Mouse (Mus musculus) myocyte (in vitro differentiated cells): ENCODE data around the gene Prkca. TPM values are rescaled to one million over a fixed set of nuclear protein-coding genes. Genes with fewer than 3 reads are reported as not detected.
A peak's percentile ranks its signal among the peaks of the same experiment; 100 is the strongest.

Experiments
- H3K27me3 ChIP-seq: one replicate; pipeline ENCODE4 v1.6.1; 2011; ENCODE audit not compliant: control insufficient read depth, insufficient read depth, insufficient read length
- H3K36me3 ChIP-seq: one replicate; pipeline ENCODE4 v1.6.1; 2011; ENCODE audit not compliant: control insufficient read depth, insufficient read depth
- H3K4me2 ChIP-seq: one replicate; pipeline ENCODE4 v1.6.1; 2011; ENCODE audit warnings: low read depth, control low read depth
- H3K4me3 ChIP-seq: one replicate; pipeline ENCODE4 v1.5.1; 2011; ENCODE audit warnings: mild to moderate bottlenecking, control low read depth, moderate library complexity
- H3K79me2 ChIP-seq: one replicate; pipeline ENCODE4 v1.6.1; 2011; ENCODE audit not compliant: control insufficient read depth, insufficient read depth
- H3ac ChIP-seq: one replicate; pipeline ENCODE4 v1.6.1; 2011; ENCODE audit not compliant: control insufficient read depth, insufficient read length
- CEBPB ChIP-seq: IDR thresholded peaks from 2 replicates; pipeline ENCODE4 v1.6.1; 2011; ENCODE audit warnings: mild to moderate bottlenecking, moderate library complexity; ENCODE audit not compliant: poor library complexity, insufficient read depth, severe bottlenecking
- E2F4 ChIP-seq: IDR thresholded peaks from one replicate; pipeline ENCODE4 v1.6.1; 2011; ENCODE audit warnings: mild to moderate bottlenecking, control low read depth, moderate library complexity; ENCODE audit not compliant: insufficient read depth
- MAX ChIP-seq: IDR thresholded peaks from one replicate; pipeline ENCODE4 v1.6.1; 2011; ENCODE audit warnings: low read depth, mild to moderate bottlenecking, control low read depth
- MYOD1 ChIP-seq, 3 experiments: IDR thresholded peaks; one replicate each; pipeline ENCODE4 v1.6.1; 2011; ENCODE audit warnings: control low read depth in 2 of 3, low read depth in 2 of 3, mild to moderate bottlenecking in 2 of 3, moderate library complexity in 1 of 3; ENCODE audit not compliant: insufficient read length in 2 of 3, control insufficient read depth in 1 of 3
- MYOG ChIP-seq, 3 experiments: IDR thresholded peaks; one replicate each; pipeline ENCODE4 v1.6.1; 2011; ENCODE audit warnings: control low read depth in 2 of 3, low read depth in 2 of 3, mild to moderate bottlenecking in 2 of 3; ENCODE audit not compliant: insufficient read length in 2 of 3, control insufficient read depth in 1 of 3, insufficient read depth in 1 of 3
- POLR2A ChIP-seq: IDR thresholded peaks from one replicate; pipeline ENCODE4 v1.6.1; 2011; ENCODE audit warnings: low read depth, mild to moderate bottlenecking, control low read depth, moderate library complexity; ENCODE audit not compliant: insufficient read length
- POLR2AphosphoS2 ChIP-seq: IDR thresholded peaks from one replicate; pipeline ENCODE4 v1.6.1; 2011; ENCODE audit warnings: low read depth, control low read depth; ENCODE audit not compliant: insufficient read length
- REST ChIP-seq: IDR thresholded peaks from one replicate; pipeline ENCODE4 v1.6.1; 2011; ENCODE audit warnings: mild to moderate bottlenecking, control low read depth, moderate library complexity; ENCODE audit not compliant: insufficient read depth, insufficient read length
- SRF ChIP-seq: IDR thresholded peaks from one replicate; pipeline ENCODE4 v1.6.1; 2011; ENCODE audit warnings: low read depth; ENCODE audit not compliant: control insufficient read depth, insufficient read length
- TCF12 ChIP-seq: IDR thresholded peaks from one replicate; pipeline ENCODE4 v1.6.1; 2011; ENCODE audit warnings: mild to moderate bottlenecking, control low read depth; ENCODE audit not compliant: poor library complexity, insufficient read depth, severe bottlenecking
- TCF3 ChIP-seq: IDR thresholded peaks from one replicate; pipeline ENCODE4 v1.6.1; 2011; ENCODE audit warnings: low read depth, control low read depth; ENCODE audit not compliant: insufficient read length
- USF1 ChIP-seq: IDR thresholded peaks from one replicate; pipeline ENCODE4 v1.6.1; 2011; ENCODE audit warnings: low read depth, mild to moderate bottlenecking, control low read depth, moderate library complexity
- polyA plus RNA-seq: library from polyadenylated mRNA; unstranded; fragments of >200 nt; fragmentation: generic; extraction: Trizol; gene quantifications from one replicate; pipeline ENCODE4 v1.2.1, GENCODE M21; 2012; ENCODE audit warnings: missing spikeins

The Prkca gene
- polyA plus RNA-seq, 1 experiment: 15.3 TPM

- Histone ChIP-seq H3ac (no peak overlapping the region), H3K36me3 (no peaks in the 10 kb centered on the region), H3K4me2 (no peak overlapping the region), H3K79me2 (peaks cover 7% of the 10 kb centered on the region), H3K4me3 (no peak overlapping the region), H3K27me3 (no peaks in the 10 kb centered on the region)
- TF ChIP-seq POLR2A: no peak
- no peak for TF ChIP-seq POLR2AphosphoS2
- no peak for TF ChIP-seq USF1
- TF ChIP-seq MYOD1 (IDR thresholded peaks at IDR 0.05; ENCODE audit: control insufficient read depth in 1 of 3, insufficient read length in 2 of 3, low read depth in 2 of 3): no peak
- no peak for TF ChIP-seq REST
- no peak for TF ChIP-seq SRF
These were observed 121.1 kb downstream of the Prkca start for GRCm38 (mm10) chr11:108222616-108223015.

GRCm38 (mm10) chr11:108222026-108222425, 121.7 kb downstream of the Prkca start:
- Histone ChIP-seq H3ac (no peak overlapping the region), H3K4me2 (no peak overlapping the region), H3K79me2 (peaks cover 7% of the 10 kb centered on the region), H3K27me3 (no peaks in the 10 kb centered on the region), H3K4me3 (no peak overlapping the region), H3K36me3 (no peaks in the 10 kb centered on the region)
- no peak for TF ChIP-seq SRF
- TF ChIP-seq E2F4: no peak

GRCm38 (mm10) chr11:108221124-108221835, 122.4 kb downstream of the Prkca start:
- Histone ChIP-seq H3K4me2 (no peak overlapping the region), H3K36me3 (no peaks in the 10 kb centered on the region), H3K79me2 (peaks cover 7% of the 10 kb centered on the region), H3K4me3 (no peak overlapping the region), H3K27me3 (no peaks in the 10 kb centered on the region), H3ac (no peak overlapping the region)
- no peak for TF ChIP-seq USF1
- no peak for TF ChIP-seq TCF3
- TF ChIP-seq MYOD1 (IDR thresholded peaks at IDR 0.05; ENCODE audit: control insufficient read depth in 1 of 3, insufficient read length in 2 of 3, low read depth in 2 of 3): no peak
- TF ChIP-seq MYOG (IDR thresholded peaks at IDR 0.05; ENCODE audit: control insufficient read depth in 1 of 3, insufficient read depth in 1 of 3, insufficient read length in 2 of 3, low read depth in 2 of 3): no peak
- TF ChIP-seq REST: no peak
- no peak for TF ChIP-seq MAX
- no peak for TF ChIP-seq TCF12
- no peak for TF ChIP-seq POLR2A
- no peak for TF ChIP-seq SRF
- no peak for TF ChIP-seq CEBPB
- TF ChIP-seq POLR2AphosphoS2: no peak
- no peak for TF ChIP-seq E2F4

GRCm38 (mm10) chr11:108220605-108221004, 123.1 kb downstream of the Prkca start:
- H3K27me3 ChIP-seq: no peaks in the 10 kb centered on the region
- H3K36me3 ChIP-seq: no peaks in the 10 kb centered on the region
- H3K79me2 ChIP-seq: peaks cover 7% of the 10 kb centered on the region
- no peak overlapping the region for H3ac ChIP-seq
- no peak overlapping the region for H3K4me2 ChIP-seq
- H3K4me3 ChIP-seq: no peak overlapping the region
- TF ChIP-seq POLR2AphosphoS2 (no peak), SRF (no peak), TCF12 (no peak), REST (no peak), MYOG (IDR thresholded peaks at IDR 0.05; ENCODE audit: control insufficient read depth in 1 of 3, insufficient read depth in 1 of 3, insufficient read length in 2 of 3, low read depth in 2 of 3) (no peak), USF1 (no peak), E2F4 (no peak), POLR2A (no peak), TCF3 (no peak)

- TF ChIP-seq REST (no peak), CEBPB (no peak)
- Histone ChIP-seq H3K4me3 (no peak overlapping the region), H3K36me3 (no peaks in the 10 kb centered on the region), H3K27me3 (no peaks in the 10 kb centered on the region), H3K4me2 (no peak overlapping the region), H3ac (no peak overlapping the region), H3K79me2 (peaks cover 7% of the 10 kb centered on the region)
These were observed 126.7 kb downstream of the Prkca start for GRCm38 (mm10) chr11:108217043-108217442.

- no peaks in the 10 kb centered on the region for H3K36me3 ChIP-seq
- TF ChIP-seq REST: no peak
- TF ChIP-seq TCF12: no peak
- TF ChIP-seq E2F4: no peak
- TF ChIP-seq MYOG (IDR thresholded peaks at IDR 0.05; ENCODE audit: control insufficient read depth in 1 of 3, insufficient read depth in 1 of 3, insufficient read length in 2 of 3, low read depth in 2 of 3): no peak
- TF ChIP-seq MYOD1 (IDR thresholded peaks at IDR 0.05; ENCODE audit: control insufficient read depth in 1 of 3, insufficient read length in 2 of 3, low read depth in 2 of 3): no peak
- peaks cover 7% of the 10 kb centered on the region for H3K79me2 ChIP-seq
- no peak overlapping the region for H3ac ChIP-seq
- no peak overlapping the region for H3K4me3 ChIP-seq
- peak overlapping the region; percentile 91 for H3K4me2 ChIP-seq
- H3K27me3 ChIP-seq: no peaks in the 10 kb centered on the region
These were observed 127.7 kb downstream of the Prkca start for GRCm38 (mm10) chr11:108216064-108216463.
